Mouse (Mus musculus) embryonic facial prominence, embryonic 11.5 days (tissue): ENCODE data around the gene Stim2. TPM values are rescaled to one million over a fixed set of nuclear protein-coding genes. Genes with fewer than 3 reads are reported as not detected.

Source experiments
- ATAC-seq: fragments of 200-750 bp; cut with Nextera tagmentation; replicated peaks from 2 replicates; pipeline ENCODE4 v1.8.0; 2017; ENCODE audit warnings: low read depth; ENCODE audit not compliant: insufficient number of reproducible peaks, low FRiP score, low TSS enrichment
- DNase-seq: peaks from one replicate; pipeline ENCODE4 v3.0.0-alpha.2; 2015; ENCODE audit warnings: low spot score
- H3K27ac ChIP-seq: fragments of 300-500 bp; sonication (generic); replicated peaks from 2 replicates; pipeline ENCODE4 v1.5.1; 2014; ENCODE audit warnings: mild to moderate bottlenecking, low read depth, low read length, control low read depth
- H3K27me3 ChIP-seq: fragments of 300-500 bp; sonication (generic); 2 replicates; pipeline ENCODE4 v1.6.1; 2014; ENCODE audit warnings: mild to moderate bottlenecking, low read length, moderate library complexity, mixed read lengths; ENCODE audit not compliant: control insufficient read depth, insufficient read depth
- H3K36me3 ChIP-seq: fragments of 300-500 bp; sonication (generic); replicated peaks from 2 replicates; pipeline ENCODE4 v1.6.1; 2014; ENCODE audit warnings: low read depth, mild to moderate bottlenecking, low read length, moderate library complexity, mixed read lengths; ENCODE audit not compliant: control insufficient read depth, insufficient read depth
- H3K4me1 ChIP-seq: fragments of 300-500 bp; sonication (generic); 2 replicates; pipeline ENCODE4 v1.6.1; 2014; ENCODE audit warnings: low read length, mixed read lengths; ENCODE audit not compliant: control insufficient read depth, insufficient read depth
- H3K4me2 ChIP-seq: fragments of 300-500 bp; sonication (generic); 2 replicates; pipeline ENCODE4 v1.6.1; 2014; ENCODE audit warnings: low read depth, mild to moderate bottlenecking, control low read depth, low read length, moderate library complexity
- H3K4me3 ChIP-seq: fragments of 300-500 bp; sonication (generic); 2 replicates; pipeline ENCODE4 v1.5.1; 2014; ENCODE audit warnings: low read depth, low read length, control low read depth
- H3K9ac ChIP-seq: fragments of 300-500 bp; sonication (generic); replicated peaks from 2 replicates; pipeline ENCODE4 v1.6.1; 2014; ENCODE audit warnings: mild to moderate bottlenecking, control low read depth, low read length
- H3K9me3 ChIP-seq: fragments of 300-500 bp; sonication (generic); replicated peaks from 2 replicates; pipeline ENCODE4 v1.6.1; 2016; ENCODE audit warnings: mild to moderate bottlenecking, low read length, inconsistent platforms, mixed read lengths; ENCODE audit not compliant: control insufficient read depth
- WGBS: fragments of 180-500 bp; shearing (Covaris S2); extraction: QIAGEN DNeasy Blood & Tissue Kit; methylation state at CpG from one replicate; pipeline ENCODE4 v1.1.7; 2014; 5-methylcytosine and 5-hydroxymethylcytosine counted together
- polyA plus RNA-seq: library from polyadenylated mRNA; unstranded; fragments of >200 nt; fragmentation: Nextera tagmentation; extraction: Ambion mirVana; gene quantifications from 2 replicates; pipeline ENCODE4 v1.2.1, GENCODE M21; 2014

Stim2 gene
- polyA plus RNA-seq, 1 experiment from 2014 or later: 18.6 TPM

DNA sequence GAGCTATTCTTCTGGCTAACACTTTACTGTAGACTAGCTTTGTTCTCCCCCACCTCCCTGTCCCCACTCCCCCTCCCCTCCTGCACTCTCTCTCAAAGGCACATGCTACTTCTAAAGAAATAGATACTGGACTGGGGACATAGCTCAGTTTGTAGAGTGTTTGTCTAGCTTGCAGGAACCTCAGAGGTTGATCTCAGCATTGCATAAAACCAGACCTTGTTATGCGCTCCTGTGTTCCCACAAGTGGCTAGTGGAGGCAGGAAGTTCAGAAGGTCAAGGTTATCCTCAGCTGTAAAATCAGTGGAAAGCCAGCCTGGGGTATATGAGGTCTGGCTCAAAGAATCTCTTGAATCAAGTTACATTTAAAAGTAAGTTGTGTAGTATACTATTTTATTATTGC, 36.4 kb downstream of the Stim2 start:
- DNase-seq (peak; percentile 42), ATAC-seq (0 out of 2 replicates have a peak, but pooled peaks have one; percentile 34)
- Histone ChIP-seq H3K9me3 (no peaks in the 10 kb centered on the region), H3K9ac (no peak overlapping the region), H3K4me1 (0 out of 2 replicates have a peak, but pooled peaks cover 2% of the 10 kb centered on the region), H3K4me3 (no peak overlapping the region), H3K4me2 (no peak overlapping the region), H3K27ac (no peak overlapping the region), H3K27me3 (no peaks in the 10 kb centered on the region), H3K36me3 (no peaks in the 10 kb centered on the region)
- whole genome bisulfite sequencing: 25% methylated on average over 1 of the region's 1 CpGs

DNA sequence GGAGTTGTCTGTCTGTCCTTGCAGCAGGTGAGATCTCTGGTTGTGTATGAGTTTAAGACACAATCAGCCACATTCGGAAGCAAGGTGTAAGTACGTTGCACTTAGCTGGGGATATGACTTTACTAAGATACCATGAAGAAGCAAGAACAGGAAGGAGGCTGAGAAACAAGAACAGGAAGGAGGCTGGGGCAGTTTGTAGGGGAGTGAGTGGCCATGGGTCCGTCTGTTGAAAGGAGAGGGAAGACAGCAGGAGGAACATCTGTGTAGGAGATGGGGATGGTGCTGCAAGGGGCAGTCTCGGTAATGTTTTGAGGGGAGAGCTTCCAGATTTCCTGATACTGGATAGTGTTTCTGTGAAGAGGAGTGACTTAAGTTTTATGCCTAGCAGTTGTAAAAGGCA, 40.3 kb downstream of the Stim2 start:
- no peak for DNase-seq
- no peak for ATAC-seq
- 67% methylated on average over 4 of the region's 4 CpGs for WGBS

DNA sequence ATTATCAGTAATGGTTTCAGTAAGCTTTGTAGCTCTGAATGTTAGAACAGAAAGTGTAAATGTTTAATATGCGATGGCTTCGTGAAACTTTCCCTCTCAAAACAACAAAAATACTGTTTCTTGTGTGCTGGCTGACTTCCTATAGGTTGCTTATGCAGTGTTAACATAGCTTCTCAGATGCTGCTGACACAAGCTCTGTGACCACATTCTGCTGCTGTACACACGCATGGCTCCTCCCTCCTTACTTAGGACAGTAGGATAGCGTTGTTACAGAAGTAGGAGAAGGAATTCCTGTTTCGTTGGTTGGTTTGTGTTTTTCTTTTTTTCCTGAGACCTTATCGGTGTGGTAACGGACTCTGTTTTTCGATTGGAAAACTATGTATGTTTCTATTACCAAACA, 42.2 kb downstream of the Stim2 start:
- Histone ChIP-seq H3K9me3 (no peaks in the 10 kb centered on the region), H3K9ac (no peak overlapping the region), H3K27ac (no peak overlapping the region), H3K4me3 (no peak overlapping the region), H3K4me1 (no peaks in the 10 kb centered on the region), H3K4me2 (no peak overlapping the region), H3K27me3 (no peaks in the 10 kb centered on the region), H3K36me3 (no peaks in the 10 kb centered on the region)
- ATAC-seq (no peak), DNase-seq (no peak)
- WGBS: 76% methylated on average over 8 of the region's 8 CpGs

More for the DNA sequence above, 40.3 kb downstream of the Stim2 start:
- Histone ChIP-seq H3K4me1 (0 out of 2 replicates have a peak, but pooled peaks cover 2% of the 10 kb centered on the region), H3K4me2 (no peak overlapping the region), H3K27ac (no peak overlapping the region), H3K4me3 (no peak overlapping the region), H3K27me3 (no peaks in the 10 kb centered on the region), H3K9me3 (no peaks in the 10 kb centered on the region), H3K9ac (no peak overlapping the region), H3K36me3 (no peaks in the 10 kb centered on the region)

DNA sequence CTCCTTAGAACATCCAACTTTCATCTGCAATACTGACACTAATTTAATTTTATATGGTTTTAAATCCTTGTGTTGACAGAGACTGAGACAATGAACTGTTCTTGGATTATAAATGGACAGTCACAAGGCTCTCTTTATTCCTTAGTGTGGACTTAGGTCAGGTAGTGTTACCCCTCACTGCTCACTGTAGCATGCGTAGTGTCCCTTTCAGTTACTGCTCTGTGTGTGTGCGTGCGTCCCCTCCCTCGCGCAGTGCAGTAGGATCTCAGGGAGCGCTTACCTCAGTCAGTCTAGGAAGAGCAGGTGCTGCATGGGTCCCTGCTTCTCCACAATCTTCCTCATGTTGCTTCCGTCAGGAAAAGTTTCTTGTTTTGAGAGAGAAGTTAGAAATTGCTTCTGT, 43.7 kb downstream of the Stim2 start:
- ATAC-seq: no peak
- 89% methylated on average over 7 of the region's 7 CpGs for WGBS
- Histone ChIP-seq H3K36me3 (no peaks in the 10 kb centered on the region), H3K4me3 (no peak overlapping the region), H3K27me3 (no peaks in the 10 kb centered on the region), H3K27ac (no peak overlapping the region), H3K9me3 (no peaks in the 10 kb centered on the region), H3K9ac (no peak overlapping the region), H3K4me2 (no peak overlapping the region), H3K4me1 (no peaks in the 10 kb centered on the region)
- no peak for DNase-seq

DNA sequence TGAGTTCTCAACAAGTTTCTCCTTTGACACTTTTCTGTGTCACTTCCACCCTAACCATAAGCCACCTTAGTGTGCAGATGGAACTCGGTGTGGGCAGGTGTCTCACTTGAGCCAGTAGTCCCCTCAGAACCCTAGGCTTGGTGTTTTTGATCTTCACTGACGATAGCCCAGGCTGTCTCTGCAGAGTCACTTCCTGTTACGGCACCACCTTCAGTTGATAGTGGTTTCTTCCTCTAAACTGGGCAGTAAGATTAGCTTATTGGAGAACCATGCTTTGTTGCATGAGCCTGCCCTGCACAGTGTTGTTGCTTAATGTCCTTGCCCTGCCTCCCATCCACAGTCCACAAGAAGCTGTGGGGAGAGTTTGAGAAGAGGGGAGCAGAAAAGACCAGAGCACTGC, 47.2 kb downstream of the Stim2 start:
- H3K4me2 ChIP-seq: no peak overlapping the region
- no peaks in the 10 kb centered on the region for H3K4me1 ChIP-seq
- H3K4me3 ChIP-seq: no peak overlapping the region
- H3K27ac ChIP-seq: no peak overlapping the region
- H3K9ac ChIP-seq: no peak overlapping the region
- no peak for DNase-seq
- no peaks in the 10 kb centered on the region for H3K36me3 ChIP-seq
- H3K9me3 ChIP-seq: no peaks in the 10 kb centered on the region
- ATAC-seq: no peak
- WGBS: 82% methylated on average over 3 of the region's 3 CpGs
- H3K27me3 ChIP-seq: no peaks in the 10 kb centered on the region

DNA sequence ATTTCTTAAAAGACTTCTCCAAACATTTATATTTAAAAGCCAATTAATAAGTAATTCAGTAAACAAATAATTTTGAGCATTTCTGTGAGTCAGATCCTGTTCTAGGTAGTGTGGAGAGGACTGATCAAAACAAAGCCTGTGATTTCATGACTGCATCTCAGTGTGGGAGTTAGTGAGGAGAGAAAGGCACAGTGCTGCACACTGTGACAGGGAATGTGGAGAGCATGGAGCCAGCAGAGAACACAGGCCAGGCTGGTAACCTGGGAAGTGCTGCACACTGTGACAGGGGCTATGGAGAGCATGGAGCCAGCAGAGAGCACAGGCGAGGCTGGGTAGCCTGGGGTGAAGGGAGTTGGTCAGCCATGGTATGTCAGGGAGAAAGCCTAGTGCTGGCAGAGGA, 48.1 kb downstream of the Stim2 start:
- H3K36me3 ChIP-seq: no peaks in the 10 kb centered on the region
- H3K27ac ChIP-seq: no peak overlapping the region
- no peak for ATAC-seq
- no peak overlapping the region for H3K4me3 ChIP-seq
- H3K4me1 ChIP-seq: no peaks in the 10 kb centered on the region
- no peak overlapping the region for H3K9ac ChIP-seq
- no peaks in the 10 kb centered on the region for H3K9me3 ChIP-seq
- no peak overlapping the region for H3K4me2 ChIP-seq
- DNase-seq: no peak
- 57% methylated on average over 1 of the region's 1 CpGs for WGBS
- no peaks in the 10 kb centered on the region for H3K27me3 ChIP-seq

DNA sequence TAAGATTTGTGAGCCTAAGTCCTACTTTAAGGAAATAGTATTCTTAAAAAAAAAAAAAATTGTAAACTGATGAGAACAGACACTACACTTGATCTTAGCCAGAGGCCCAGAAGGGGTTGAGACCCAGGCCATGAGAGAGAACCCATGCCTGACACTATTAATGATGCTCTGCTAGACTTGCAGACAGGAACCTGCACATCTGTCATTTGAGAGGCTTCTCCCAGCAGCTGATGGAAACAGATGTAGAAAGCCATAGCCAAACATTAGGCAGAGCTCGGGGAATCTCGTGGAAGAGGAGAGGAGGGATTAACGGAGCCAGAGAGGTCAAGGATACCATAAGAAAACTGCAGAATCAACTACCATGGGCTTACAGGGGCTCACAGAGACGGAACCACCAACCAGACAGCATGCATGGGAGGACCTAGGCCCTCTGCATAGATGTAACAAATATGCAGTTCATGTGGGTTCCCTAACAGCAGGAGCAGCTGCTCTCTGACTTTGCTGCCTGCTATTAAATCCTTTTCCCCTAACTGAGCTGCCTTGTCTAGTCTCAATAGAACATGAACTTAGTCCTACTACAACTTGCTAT, 50.9 kb downstream of the Stim2 start:
- Histone ChIP-seq H3K9ac (no peak overlapping the region), H3K4me2 (no peak overlapping the region), H3K4me1 (no peaks in the 10 kb centered on the region), H3K27ac (no peak overlapping the region), H3K9me3 (no peaks in the 10 kb centered on the region), H3K27me3 (no peaks in the 10 kb centered on the region), H3K4me3 (no peak overlapping the region), H3K36me3 (no peaks in the 10 kb centered on the region)
- DNase-seq (no peak), ATAC-seq (no peak)
- WGBS: 39% methylated on average over 4 of the region's 4 CpGs

DNA sequence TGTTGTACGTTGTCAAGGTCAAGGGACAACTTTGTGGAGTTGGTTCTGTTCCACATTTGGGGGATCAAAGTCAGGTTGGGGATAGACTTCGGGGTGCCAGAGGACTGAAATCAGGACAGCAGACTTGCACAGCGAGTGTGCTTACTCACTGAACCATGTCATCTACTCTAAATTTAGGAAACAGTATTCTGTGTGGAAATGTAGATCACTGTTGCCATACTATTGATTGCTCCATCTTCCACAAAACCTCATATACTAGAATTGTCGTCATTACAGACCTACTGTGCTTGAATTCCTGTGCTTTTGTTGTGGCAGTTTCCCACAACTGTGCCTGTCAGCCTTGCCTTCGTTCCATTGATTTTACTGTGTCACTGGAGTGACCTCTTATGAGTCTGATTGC, 51.6 kb downstream of the Stim2 start:
- ATAC-seq (no peak), DNase-seq (no peak)
- 87% methylated on average over 5 of the region's 5 CpGs for WGBS
- H3K9ac ChIP-seq: no peak overlapping the region
- H3K4me1 ChIP-seq: no peaks in the 10 kb centered on the region
- H3K4me2 ChIP-seq: no peak overlapping the region
- no peaks in the 10 kb centered on the region for H3K27me3 ChIP-seq
- no peak overlapping the region for H3K4me3 ChIP-seq
- H3K36me3 ChIP-seq: no peaks in the 10 kb centered on the region
- H3K27ac ChIP-seq: no peak overlapping the region
- no peaks in the 10 kb centered on the region for H3K9me3 ChIP-seq
